Mouse (Mus musculus): ENCODE data around the gene Cyp8b1.

GRCm38 (mm10) chr9:121937451-121937864, 21.4 kb upstream of the Cyp8b1 start:
- TF ChIP-seq POLR2A (IDR thresholded peaks at IDR 0.05; ENCODE audit: insufficient read length, low read depth), result no peak
- no peak for TF ChIP-seq TCF12 (IDR thresholded peaks at IDR 0.05; ENCODE audit: insufficient read depth, poor library complexity, severe bottlenecking)
- no peak for TF ChIP-seq REST (IDR thresholded peaks at IDR 0.05; ENCODE audit: insufficient read depth, insufficient read length)
- TF ChIP-seq CEBPB (IDR thresholded peaks at IDR 0.05; ENCODE audit: insufficient read depth, poor library complexity, severe bottlenecking), result no peak
- TF ChIP-seq MYOG (IDR thresholded peaks at IDR 0.05; ENCODE audit: control insufficient read depth in 1 of 3, insufficient read depth in 1 of 3, insufficient read length in 2 of 3, low read depth in 2 of 3), result no peak
- no peak for TF ChIP-seq MYOD1 (IDR thresholded peaks at IDR 0.05; ENCODE audit: control insufficient read depth in 1 of 3, insufficient read length in 2 of 3, low read depth in 2 of 3)
- no peak for TF ChIP-seq MAX (IDR thresholded peaks at IDR 0.05; ENCODE audit: low read depth)
- no peak for TF ChIP-seq USF1 (IDR thresholded peaks at IDR 0.05; ENCODE audit: low read depth)
- TF ChIP-seq E2F4 (IDR thresholded peaks at IDR 0.05; ENCODE audit: insufficient read depth), result no peak
